Mouse (Mus musculus) hindbrain, embryonic 12.5 days (tissue): Measurements from ENCODE around the gene Tenm4. TPM values are rescaled to one million over a fixed set of nuclear protein-coding genes. Genes with fewer than 3 reads are reported as not detected.

ENCODE experiments used
- ATAC-seq: fragments of 200-750 bp; cut with Nextera tagmentation; 2 replicates; pipeline ENCODE4 v1.8.0; 2017; ENCODE audit warnings: moderate TSS enrichment; ENCODE audit not compliant: low FRiP score
- H3K27ac ChIP-seq: fragments of 300-500 bp; sonication (generic); 2 replicates; pipeline ENCODE4 v1.5.1; 2016; ENCODE audit warnings: mild to moderate bottlenecking
- H3K27me3 ChIP-seq: fragments of 300-500 bp; sonication (generic); 2 replicates; pipeline ENCODE4 v1.6.1; 2016; ENCODE audit warnings: mild to moderate bottlenecking
- H3K36me3 ChIP-seq: fragments of 300-500 bp; sonication (generic); 2 replicates; pipeline ENCODE4 v1.6.1; 2016; ENCODE audit warnings: mild to moderate bottlenecking
- H3K4me1 ChIP-seq: fragments of 300-500 bp; sonication (generic); 2 replicates; pipeline ENCODE4 v1.6.1; 2016
- H3K4me2 ChIP-seq: fragments of 300-500 bp; sonication (generic); replicated peaks from 2 replicates; pipeline ENCODE4 v1.6.1; 2016; ENCODE audit warnings: mild to moderate bottlenecking
- H3K4me3 ChIP-seq: fragments of 300-500 bp; sonication (generic); 2 replicates; pipeline ENCODE4 v1.5.1; 2016; ENCODE audit warnings: mild to moderate bottlenecking
- H3K9ac ChIP-seq: fragments of 300-500 bp; sonication (generic); 2 replicates; pipeline ENCODE4 v1.6.1; 2016; ENCODE audit warnings: mild to moderate bottlenecking, moderate library complexity
- H3K9me3 ChIP-seq: fragments of 300-500 bp; sonication (generic); replicated peaks from 2 replicates; pipeline ENCODE4 v1.6.1; 2016; ENCODE audit warnings: mild to moderate bottlenecking
- WGBS: fragments of 180-500 bp; shearing (Covaris S2); methylation state at CpG from one replicate; pipeline ENCODE4 v1.1.7; 2016; 5-methylcytosine and 5-hydroxymethylcytosine counted together
- polyA plus RNA-seq: library from polyadenylated mRNA; unstranded; fragments of >200 nt; fragmentation: Nextera tagmentation; extraction: Ambion mirVana; gene quantifications from 2 replicates; pipeline ENCODE4 v1.2.1, GENCODE M21; 2016

Tenm4 gene
- polyA plus RNA-seq, 1 experiment from 2014 or later, result 38.5 TPM

GRCm38 (mm10) chr7:96480351-96480983 lies 309.4 kb downstream of the Tenm4 start:
- ATAC-seq, result peak; percentile 43; the same call in 1 of the 2 replicates
- H3K9me3 ChIP-seq, result no peaks in the 10 kb centered on the region
- H3K27me3 ChIP-seq, result no peaks in the 10 kb centered on the region
- no peaks in the 10 kb centered on the region for H3K36me3 ChIP-seq
- H3K4me1 ChIP-seq, result peaks cover 9% of the 10 kb centered on the region
- H3K4me2 ChIP-seq, result no peak overlapping the region
- no peak overlapping the region for H3K4me3 ChIP-seq
- H3K9ac ChIP-seq, result no peak overlapping the region
- WGBS, result 63% methylated on average over 9 of the region's 9 CpGs
- no peak overlapping the region for H3K27ac ChIP-seq

GRCm38 (mm10) chr7:96482953-96483352 lies 311.9 kb downstream of the Tenm4 start:
- peaks cover 9% of the 10 kb centered on the region for H3K4me1 ChIP-seq
- H3K36me3 ChIP-seq, result no peaks in the 10 kb centered on the region
- no peaks in the 10 kb centered on the region for H3K27me3 ChIP-seq
- no peaks in the 10 kb centered on the region for H3K9me3 ChIP-seq
- no peak overlapping the region for H3K4me3 ChIP-seq
- no peak overlapping the region for H3K4me2 ChIP-seq
- 73% methylated on average over 8 of the region's 8 CpGs for WGBS
- no peak overlapping the region for H3K27ac ChIP-seq
- no peak overlapping the region for H3K9ac ChIP-seq
- ATAC-seq, result no peak

GRCm38 (mm10) chr7:96484006-96484581 lies 313.0 kb downstream of the Tenm4 start:
- ATAC-seq, result no peak
- no peaks in the 10 kb centered on the region for H3K36me3 ChIP-seq
- no peak overlapping the region for H3K27ac ChIP-seq
- no peak overlapping the region for H3K9ac ChIP-seq
- WGBS, result 60% methylated on average over 1 of the region's 1 CpGs
- peaks cover 9% of the 10 kb centered on the region for H3K4me1 ChIP-seq
- no peaks in the 10 kb centered on the region for H3K9me3 ChIP-seq
- no peak overlapping the region for H3K4me2 ChIP-seq
- no peaks in the 10 kb centered on the region for H3K27me3 ChIP-seq
- H3K4me3 ChIP-seq, result no peak overlapping the region

GRCm38 (mm10) chr7:96489348-96490076 lies 318.5 kb downstream of the Tenm4 start:
- Histone ChIP-seq H3K9ac (no peak overlapping the region), H3K27ac (no peak overlapping the region), H3K36me3 (no peaks in the 10 kb centered on the region), H3K4me2 (no peak overlapping the region), H3K27me3 (no peaks in the 10 kb centered on the region), H3K4me3 (no peak overlapping the region), H3K9me3 (no peaks in the 10 kb centered on the region), H3K4me1 (no peaks in the 10 kb centered on the region)
- no peak for ATAC-seq
- WGBS, result 89% methylated on average over 6 of the region's 6 CpGs

- H3K27ac ChIP-seq, result no peak overlapping the region
- no peak overlapping the region for H3K4me3 ChIP-seq
- no peaks in the 10 kb centered on the region for H3K27me3 ChIP-seq
- no peak for ATAC-seq
- H3K4me1 ChIP-seq, result no peaks in the 10 kb centered on the region
- no peaks in the 10 kb centered on the region for H3K36me3 ChIP-seq
- 92% methylated on average over 2 of the region's 2 CpGs for WGBS
- no peak overlapping the region for H3K4me2 ChIP-seq
- no peaks in the 10 kb centered on the region for H3K9me3 ChIP-seq
- H3K9ac ChIP-seq, result no peak overlapping the region
These were observed 320.9 kb downstream of the Tenm4 start for GRCm38 (mm10) chr7:96491896-96492295.

GRCm38 (mm10) chr7:96492696-96493095 lies 321.6 kb downstream of the Tenm4 start:
- no peaks in the 10 kb centered on the region for H3K9me3 ChIP-seq
- no peaks in the 10 kb centered on the region for H3K36me3 ChIP-seq
- no peak overlapping the region for H3K4me2 ChIP-seq
- ATAC-seq, result no peak
- H3K27ac ChIP-seq, result no peak overlapping the region
- H3K4me1 ChIP-seq, result no peaks in the 10 kb centered on the region
- H3K4me3 ChIP-seq, result no peak overlapping the region
- H3K9ac ChIP-seq, result no peak overlapping the region
- no peaks in the 10 kb centered on the region for H3K27me3 ChIP-seq
- WGBS, result 91% methylated on average over 7 of the region's 7 CpGs

- no peak overlapping the region for H3K9ac ChIP-seq
- H3K27ac ChIP-seq, result no peak overlapping the region
- no peak overlapping the region for H3K4me2 ChIP-seq
- H3K27me3 ChIP-seq, result no peaks in the 10 kb centered on the region
- no peaks in the 10 kb centered on the region for H3K4me1 ChIP-seq
- 82% methylated on average over 16 of the region's 16 CpGs for WGBS
- H3K9me3 ChIP-seq, result no peaks in the 10 kb centered on the region
- H3K36me3 ChIP-seq, result no peaks in the 10 kb centered on the region
- ATAC-seq, result no peak
- no peak overlapping the region for H3K4me3 ChIP-seq
These were observed 323.0 kb downstream of the Tenm4 start for GRCm38 (mm10) chr7:96494057-96494456.

- H3K4me1 ChIP-seq, result peaks cover 10% of the 10 kb centered on the region
- H3K27ac ChIP-seq, result no peak overlapping the region
- no peaks in the 10 kb centered on the region for H3K27me3 ChIP-seq
- no peak overlapping the region for H3K4me3 ChIP-seq
- H3K9me3 ChIP-seq, result no peaks in the 10 kb centered on the region
- 85% methylated on average over 5 of the region's 5 CpGs for WGBS
- H3K36me3 ChIP-seq, result no peaks in the 10 kb centered on the region
- no peak overlapping the region for H3K4me2 ChIP-seq
- ATAC-seq, result no peak
- H3K9ac ChIP-seq, result no peak overlapping the region
These were observed 329.1 kb downstream of the Tenm4 start for GRCm38 (mm10) chr7:96500108-96500507.

- H3K4me3 ChIP-seq, result no peak overlapping the region
- H3K9ac ChIP-seq, result no peak overlapping the region
- 80% methylated on average over 4 of the region's 4 CpGs for WGBS
- no peaks in the 10 kb centered on the region for H3K36me3 ChIP-seq
- no peak overlapping the region for H3K27ac ChIP-seq
- no peak for ATAC-seq
- H3K4me1 ChIP-seq, result peaks cover 10% of the 10 kb centered on the region
- H3K4me2 ChIP-seq, result no peak overlapping the region
- H3K27me3 ChIP-seq, result no peaks in the 10 kb centered on the region
- no peaks in the 10 kb centered on the region for H3K9me3 ChIP-seq
These were observed 329.8 kb downstream of the Tenm4 start for GRCm38 (mm10) chr7:96500797-96501196.

GRCm38 (mm10) chr7:96502321-96502973 lies 331.4 kb downstream of the Tenm4 start:
- H3K4me2 ChIP-seq, result no peak overlapping the region
- no peak overlapping the region for H3K27ac ChIP-seq
- no peak overlapping the region for H3K4me3 ChIP-seq
- H3K9ac ChIP-seq, result no peak overlapping the region
- WGBS, result 62% methylated on average over 11 of the region's 11 CpGs
- H3K9me3 ChIP-seq, result no peaks in the 10 kb centered on the region
- ATAC-seq, result no peak
- peaks cover 10% of the 10 kb centered on the region for H3K4me1 ChIP-seq
- H3K27me3 ChIP-seq, result no peaks in the 10 kb centered on the region
- H3K36me3 ChIP-seq, result no peaks in the 10 kb centered on the region

- Histone ChIP-seq H3K9ac (no peak overlapping the region), H3K36me3 (no peaks in the 10 kb centered on the region), H3K4me1 (peaks cover 10% of the 10 kb centered on the region), H3K9me3 (no peaks in the 10 kb centered on the region), H3K27me3 (no peaks in the 10 kb centered on the region), H3K4me2 (no peak overlapping the region), H3K4me3 (no peak overlapping the region), H3K27ac (no peak overlapping the region)
- 67% methylated on average over 6 of the region's 6 CpGs for whole genome bisulfite sequencing
- ATAC-seq, result 0 out of 2 replicates have a peak, but pooled peaks have one; percentile 26
These were observed 334.5 kb downstream of the Tenm4 start for GRCm38 (mm10) chr7:96505538-96505937.

GRCm38 (mm10) chr7:96507046-96507445 lies 336.0 kb downstream of the Tenm4 start:
- H3K4me3 ChIP-seq, result no peak overlapping the region
- H3K9me3 ChIP-seq, result no peaks in the 10 kb centered on the region
- no peak overlapping the region for H3K4me2 ChIP-seq
- H3K27me3 ChIP-seq, result no peaks in the 10 kb centered on the region
- no peak overlapping the region for H3K27ac ChIP-seq
- 87% methylated on average over 8 of the region's 8 CpGs for WGBS
- H3K36me3 ChIP-seq, result no peaks in the 10 kb centered on the region
- peaks cover 12% of the 10 kb centered on the region for H3K4me1 ChIP-seq
- no peak for ATAC-seq
- no peak overlapping the region for H3K9ac ChIP-seq
